Mouse (Mus musculus): ENCODE measurements around the gene Crtac1. TPM values are rescaled to one million over a fixed set of nuclear protein-coding genes. Genes with fewer than 3 reads are reported as not detected.

Gene Crtac1
- polyA plus RNA-seq, 1 experiment from 2014 or later: 1.00 TPM

DNA sequence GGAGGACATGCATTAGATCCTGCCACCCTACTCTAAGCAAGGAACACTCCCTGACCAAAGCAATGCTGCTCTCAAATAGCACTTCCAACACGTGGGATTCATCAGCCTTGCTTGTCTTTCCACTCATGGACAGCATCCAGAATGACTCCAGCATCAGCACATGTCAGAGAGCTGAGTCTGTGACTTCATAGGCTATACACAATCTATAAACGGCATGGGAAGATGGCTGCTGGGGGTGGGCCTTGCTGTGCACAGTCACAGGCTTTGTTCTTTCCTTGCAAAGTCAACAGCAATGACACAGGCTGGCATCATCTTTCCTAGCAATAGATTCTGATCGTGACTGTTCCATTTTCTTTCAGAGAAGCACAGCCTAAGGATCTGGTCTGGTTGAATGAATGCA is 31.6 kb downstream of the Crtac1 start:
- Histone ChIP-seq H3K9ac (ENCODE audit: low read length) (no peak overlapping the region), H3K4me3 (ENCODE audit: low read length) (no peak overlapping the region), H3K27ac (ENCODE audit: low read length) (no peak overlapping the region), H3K4me1 (ENCODE audit: control insufficient read depth, insufficient read depth, low read length) (no peaks in the 10 kb centered on the region), H3K4me2 (ENCODE audit: low read depth, low read length) (no peak overlapping the region), H3K36me3 (ENCODE audit: control insufficient read depth, insufficient read depth) (no peaks in the 10 kb centered on the region), H3K9me3 (replicated peaks; ENCODE audit: control insufficient read depth, low read length) (no peaks in the 10 kb centered on the region), H3K27me3 (ENCODE audit: control insufficient read depth, insufficient read depth, low read length) (no peaks in the 10 kb centered on the region)
- no peak for ATAC-seq (replicated peaks; ENCODE audit: extremely low read depth, insufficient read depth, low FRiP score)
- 54% methylated on average over 3 of the region's 3 CpGs for WGBS

DNA sequence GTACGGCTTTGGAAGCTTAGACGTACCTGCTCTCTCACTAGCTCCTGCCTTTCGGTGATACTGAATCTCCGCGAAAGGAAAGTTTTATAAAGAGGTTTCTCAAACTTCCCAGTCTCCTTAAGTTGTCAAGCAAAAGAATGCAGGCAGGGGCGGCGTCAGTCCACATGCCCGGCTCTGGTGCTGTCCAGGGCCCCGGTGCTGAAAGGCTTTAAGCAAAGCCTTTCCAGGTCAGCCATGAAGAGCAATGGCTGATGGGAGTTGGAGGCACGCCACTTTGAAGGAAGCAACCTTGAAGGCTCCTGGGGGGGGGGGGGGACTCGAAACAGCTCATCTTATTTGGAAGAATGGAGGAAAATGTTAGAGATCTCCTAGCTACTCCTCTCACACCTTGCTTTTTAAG is 34.3 kb downstream of the Crtac1 start:
- no peaks in the 10 kb centered on the region for H3K4me1 ChIP-seq (ENCODE audit: control insufficient read depth, insufficient read depth, low read length)
- ATAC-seq (replicated peaks; ENCODE audit: extremely low read depth, insufficient read depth, low FRiP score): no peak
- no peak overlapping the region for H3K9ac ChIP-seq (ENCODE audit: low read length)
- 18% methylated on average over 11 of the region's 11 CpGs for WGBS
- H3K27me3 ChIP-seq (ENCODE audit: control insufficient read depth, insufficient read depth, low read length): no peaks in the 10 kb centered on the region
- no peak overlapping the region for H3K27ac ChIP-seq (ENCODE audit: low read length)
- no peak overlapping the region for H3K4me3 ChIP-seq (ENCODE audit: low read length)
- no peaks in the 10 kb centered on the region for H3K36me3 ChIP-seq (ENCODE audit: control insufficient read depth, insufficient read depth)
- no peaks in the 10 kb centered on the region for H3K9me3 ChIP-seq (replicated peaks; ENCODE audit: control insufficient read depth, low read length)
- no peak overlapping the region for H3K4me2 ChIP-seq (ENCODE audit: low read depth, low read length)

DNA sequence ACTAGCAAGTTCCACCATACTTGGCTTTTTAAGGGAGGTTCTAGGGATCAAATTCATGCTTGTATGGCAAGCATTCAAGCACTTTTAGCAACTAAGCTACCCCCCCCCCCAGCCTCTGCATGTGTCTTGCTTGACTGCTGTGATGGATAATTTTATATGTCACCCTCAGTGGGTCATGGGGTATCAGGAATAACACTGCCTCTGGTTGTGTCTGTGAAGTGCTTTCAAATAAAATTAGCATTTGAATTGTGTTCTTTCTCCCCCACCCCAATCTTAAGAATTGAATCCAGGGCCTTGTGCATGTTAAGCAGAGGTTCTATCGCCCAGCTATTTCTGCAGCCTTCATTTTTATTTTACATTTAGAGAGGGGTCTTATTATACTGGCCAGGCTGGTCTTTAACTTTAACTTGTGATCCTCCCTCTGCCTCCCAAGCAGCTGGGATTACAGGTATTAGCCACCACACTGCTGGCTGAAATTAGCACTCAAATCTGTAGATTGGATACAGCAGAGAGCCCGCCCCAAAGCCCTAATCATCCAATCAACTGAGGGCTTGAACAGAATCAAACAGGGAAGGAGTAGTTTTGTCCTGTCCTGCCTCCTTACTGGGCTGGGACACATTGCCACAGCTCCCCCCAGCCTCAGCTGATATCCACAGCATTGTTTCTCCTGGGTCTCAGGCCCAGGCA is 36.6 kb downstream of the Crtac1 start:
- H3K36me3 ChIP-seq (ENCODE audit: control insufficient read depth, insufficient read depth): no peaks in the 10 kb centered on the region
- no peaks in the 10 kb centered on the region for H3K9me3 ChIP-seq (replicated peaks; ENCODE audit: control insufficient read depth, low read length)
- H3K4me2 ChIP-seq (ENCODE audit: low read depth, low read length): no peak overlapping the region
- no peaks in the 10 kb centered on the region for H3K4me1 ChIP-seq (ENCODE audit: control insufficient read depth, insufficient read depth, low read length)
- 45% methylated on average over 2 of the region's 2 CpGs for WGBS
- no peak overlapping the region for H3K27ac ChIP-seq (ENCODE audit: low read length)
- ATAC-seq (replicated peaks; ENCODE audit: extremely low read depth, insufficient read depth, low FRiP score): no peak
- H3K27me3 ChIP-seq (ENCODE audit: control insufficient read depth, insufficient read depth, low read length): no peaks in the 10 kb centered on the region
- H3K4me3 ChIP-seq (ENCODE audit: low read length): no peak overlapping the region
- no peak overlapping the region for H3K9ac ChIP-seq (ENCODE audit: low read length)

GRCm38 (mm10) chr19:42393920-42394319 is 37.7 kb downstream of the Crtac1 start:
- no peaks in the 10 kb centered on the region for H3K9me3 ChIP-seq (replicated peaks; ENCODE audit: control insufficient read depth, low read length)
- H3K4me1 ChIP-seq (ENCODE audit: control insufficient read depth, insufficient read depth, low read length): no peaks in the 10 kb centered on the region
- ATAC-seq (replicated peaks; ENCODE audit: extremely low read depth, insufficient read depth, low FRiP score): no peak
- H3K4me2 ChIP-seq (ENCODE audit: low read depth, low read length): no peak overlapping the region
- no peaks in the 10 kb centered on the region for H3K36me3 ChIP-seq (ENCODE audit: control insufficient read depth, insufficient read depth)
- H3K27ac ChIP-seq (ENCODE audit: low read length): no peak overlapping the region
- 72% methylated on average over 4 of the region's 4 CpGs for WGBS
- H3K4me3 ChIP-seq (ENCODE audit: low read length): no peak overlapping the region
- no peaks in the 10 kb centered on the region for H3K27me3 ChIP-seq (ENCODE audit: control insufficient read depth, insufficient read depth, low read length)
- H3K9ac ChIP-seq (ENCODE audit: low read length): no peak overlapping the region

- H3K9me3 ChIP-seq (replicated peaks; ENCODE audit: control insufficient read depth, low read length): no peaks in the 10 kb centered on the region
- H3K36me3 ChIP-seq (ENCODE audit: control insufficient read depth, insufficient read depth): no peaks in the 10 kb centered on the region
- H3K4me3 ChIP-seq (ENCODE audit: low read length): no peak overlapping the region
- no peak overlapping the region for H3K9ac ChIP-seq (ENCODE audit: low read length)
- ATAC-seq (replicated peaks; ENCODE audit: extremely low read depth, insufficient read depth, low FRiP score): no peak
- no peak overlapping the region for H3K27ac ChIP-seq (ENCODE audit: low read length)
- no peak overlapping the region for H3K4me2 ChIP-seq (ENCODE audit: low read depth, low read length)
- H3K27me3 ChIP-seq (ENCODE audit: control insufficient read depth, insufficient read depth, low read length): no peaks in the 10 kb centered on the region
- WGBS: 80% methylated on average over 8 of the region's 8 CpGs
- no peaks in the 10 kb centered on the region for H3K4me1 ChIP-seq (ENCODE audit: control insufficient read depth, insufficient read depth, low read length)
Measured at GRCm38 (mm10) chr19:42392094-42392493, 39.5 kb downstream of the Crtac1 start.

DNA sequence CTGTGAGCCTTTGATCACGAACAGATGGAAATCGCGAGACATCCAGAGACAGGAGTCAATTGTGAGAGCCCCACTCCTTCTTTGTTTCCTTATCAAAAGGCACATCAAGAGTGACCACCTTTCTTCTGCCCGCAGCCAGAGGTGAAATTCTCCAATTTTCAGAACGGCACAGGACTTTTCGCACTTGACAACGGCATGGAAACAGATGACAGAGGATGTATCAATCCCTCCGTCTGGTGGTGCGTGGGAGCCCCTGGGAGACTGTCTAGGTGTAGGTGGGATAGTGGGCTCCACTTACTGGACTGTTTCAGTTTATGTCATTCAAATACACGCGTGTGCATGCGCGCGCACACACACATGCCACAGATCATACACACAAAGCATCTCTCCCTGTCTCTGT is 42.0 kb downstream of the Crtac1 start:
- H3K4me2 ChIP-seq (ENCODE audit: low read depth, low read length): no peak overlapping the region
- peaks cover 12% of the 10 kb centered on the region for H3K27me3 ChIP-seq (ENCODE audit: control insufficient read depth, insufficient read depth, low read length)
- H3K9ac ChIP-seq (ENCODE audit: low read length): no peak overlapping the region
- no peaks in the 10 kb centered on the region for H3K4me1 ChIP-seq (ENCODE audit: control insufficient read depth, insufficient read depth, low read length)
- H3K9me3 ChIP-seq (replicated peaks; ENCODE audit: control insufficient read depth, low read length): no peaks in the 10 kb centered on the region
- no peak overlapping the region for H3K27ac ChIP-seq (ENCODE audit: low read length)
- no peak overlapping the region for H3K4me3 ChIP-seq (ENCODE audit: low read length)
- no peaks in the 10 kb centered on the region for H3K36me3 ChIP-seq (ENCODE audit: control insufficient read depth, insufficient read depth)
- no peak for ATAC-seq (replicated peaks; ENCODE audit: extremely low read depth, insufficient read depth, low FRiP score)
- 86% methylated on average over 14 of the region's 14 CpGs for WGBS

DNA sequence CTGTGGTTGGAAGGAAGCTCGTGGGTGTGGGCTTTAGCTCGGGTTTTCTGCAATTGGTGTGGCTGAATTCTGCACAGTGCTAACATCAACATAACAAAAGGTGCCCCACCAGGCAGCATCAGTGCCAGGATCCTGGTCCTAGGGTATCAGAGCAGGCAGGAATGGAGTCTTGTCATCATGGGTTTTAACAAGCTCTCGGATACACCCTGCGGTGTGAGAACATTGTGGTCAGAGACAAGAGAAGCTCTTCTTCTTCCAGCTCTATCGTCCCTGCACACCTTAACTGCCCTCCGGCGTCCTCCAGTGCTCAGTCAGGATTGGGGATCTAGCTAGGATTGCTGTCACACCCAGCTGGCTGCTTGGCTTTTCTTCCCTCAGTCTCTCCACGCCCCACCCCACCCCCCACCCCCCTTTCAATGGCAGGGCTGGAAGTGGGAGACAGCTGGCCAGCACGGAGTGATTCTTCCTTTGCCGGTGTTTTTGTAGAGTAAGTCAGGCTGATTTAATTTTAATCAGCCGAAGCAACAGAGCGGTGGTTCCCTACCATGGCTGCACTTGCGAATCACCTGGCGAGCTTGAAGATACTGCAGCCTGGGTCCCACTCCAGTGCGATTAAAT is 46.5 kb downstream of the Crtac1 start:
- H3K27me3 ChIP-seq (ENCODE audit: control insufficient read depth, insufficient read depth, low read length): peaks cover 49% of the 10 kb centered on the region

GRCm38 (mm10) chr19:42380981-42381373 is 50.6 kb downstream of the Crtac1 start:
- ATAC-seq (replicated peaks; ENCODE audit: extremely low read depth, insufficient read depth, low FRiP score): no peak
- H3K4me1 ChIP-seq (ENCODE audit: control insufficient read depth, insufficient read depth, low read length): no peaks in the 10 kb centered on the region
- WGBS: 2% methylated on average over 13 of the region's 13 CpGs
- H3K4me3 ChIP-seq (ENCODE audit: low read length): no peak overlapping the region
- no peak overlapping the region for H3K9ac ChIP-seq (ENCODE audit: low read length)
- no peak overlapping the region for H3K4me2 ChIP-seq (ENCODE audit: low read depth, low read length)
- H3K27me3 ChIP-seq (ENCODE audit: control insufficient read depth, insufficient read depth, low read length): peaks cover 57% of the 10 kb centered on the region
- H3K27ac ChIP-seq (ENCODE audit: low read length): no peak overlapping the region
- no peaks in the 10 kb centered on the region for H3K36me3 ChIP-seq (ENCODE audit: control insufficient read depth, insufficient read depth)
- no peaks in the 10 kb centered on the region for H3K9me3 ChIP-seq (replicated peaks; ENCODE audit: control insufficient read depth, low read length)

More for the DNA sequence above, 46.5 kb downstream of the Crtac1 start:
- ATAC-seq (replicated peaks; ENCODE audit: extremely low read depth, insufficient read depth, low FRiP score): no peak
- no peak overlapping the region for H3K27ac ChIP-seq (ENCODE audit: low read length)
- no peaks in the 10 kb centered on the region for H3K36me3 ChIP-seq (ENCODE audit: control insufficient read depth, insufficient read depth)
- H3K9me3 ChIP-seq (replicated peaks; ENCODE audit: control insufficient read depth, low read length): no peaks in the 10 kb centered on the region
- no peaks in the 10 kb centered on the region for H3K4me1 ChIP-seq (ENCODE audit: control insufficient read depth, insufficient read depth, low read length)
- H3K9ac ChIP-seq (ENCODE audit: low read length): no peak overlapping the region
- H3K4me2 ChIP-seq (ENCODE audit: low read depth, low read length): no peak overlapping the region
- 15% methylated on average over 15 of the region's 15 CpGs for WGBS
- H3K4me3 ChIP-seq (ENCODE audit: low read length): no peak overlapping the region

GRCm38 (mm10) chr19:42380321-42380980 is 51.1 kb downstream of the Crtac1 start:
- H3K4me3 ChIP-seq (ENCODE audit: low read length): no peak overlapping the region
- H3K36me3 ChIP-seq (ENCODE audit: control insufficient read depth, insufficient read depth): no peaks in the 10 kb centered on the region
- no peak overlapping the region for H3K9ac ChIP-seq (ENCODE audit: low read length)
- no peak overlapping the region for H3K4me2 ChIP-seq (ENCODE audit: low read depth, low read length)
- no peaks in the 10 kb centered on the region for H3K9me3 ChIP-seq (replicated peaks; ENCODE audit: control insufficient read depth, low read length)
- H3K27ac ChIP-seq (ENCODE audit: low read length): no peak overlapping the region
- H3K4me1 ChIP-seq (ENCODE audit: control insufficient read depth, insufficient read depth, low read length): no peaks in the 10 kb centered on the region
- H3K27me3 ChIP-seq (ENCODE audit: control insufficient read depth, insufficient read depth, low read length): peaks cover 52% of the 10 kb centered on the region
- ATAC-seq (replicated peaks; ENCODE audit: extremely low read depth, insufficient read depth, low FRiP score): no peak
- 1% methylated on average over 25 of the region's 26 CpGs for WGBS

All from heart, embryonic 16.5 days (tissue).